Mouse (Mus musculus) layer of hippocampus, postnatal 25 days (tissue): Measurements from ENCODE around the gene Gm19668. TPM values are rescaled to one million over a fixed set of nuclear protein-coding genes. Genes with fewer than 3 reads are reported as not detected.
"Not testable (repeated sequence)": the region's sequence is repeated elsewhere in the genome, so short reads cannot be mapped to it uniquely, and the experiment has no call there.

Source experiments
- DNase-seq, 2 experiments: peaks; one replicate each; pipeline ENCODE4 v3.0.0; 2022; ENCODE audit warnings: mixed read lengths in 2 of 2, low spot score in 1 of 2; ENCODE audit errors: extremely low spot score in 1 of 2
- total RNA-seq, 2 experiments: library from RNA; stranded (reverse); gene quantifications; 2 replicates each; pipeline ENCODE4 v1.2.3; 2021

The Gm19668 gene
- total RNA-seq, 2 experiments from 2014 or later, result not detected

DNA sequence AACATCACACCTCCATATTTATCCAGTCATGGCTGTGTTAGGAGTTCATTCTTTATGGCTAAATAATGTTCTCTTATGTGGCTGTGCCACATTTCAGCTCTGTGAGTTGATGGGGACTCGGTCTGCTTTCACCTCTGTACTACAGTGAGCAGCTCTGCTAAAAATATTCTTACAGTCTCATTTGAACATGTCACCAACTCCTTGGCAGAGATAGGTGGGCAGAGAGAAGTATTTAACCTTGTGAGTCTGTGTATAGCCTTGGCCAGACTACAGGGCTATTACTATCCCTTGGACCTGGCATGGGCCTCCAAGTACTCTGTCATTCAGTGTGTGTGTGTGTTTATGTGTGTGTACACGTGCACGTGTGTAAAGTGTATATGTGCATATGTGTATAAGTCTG, 26.8 kb downstream of the Gm19668 start:
- DNase-seq, result not testable (repeated sequence)

DNA sequence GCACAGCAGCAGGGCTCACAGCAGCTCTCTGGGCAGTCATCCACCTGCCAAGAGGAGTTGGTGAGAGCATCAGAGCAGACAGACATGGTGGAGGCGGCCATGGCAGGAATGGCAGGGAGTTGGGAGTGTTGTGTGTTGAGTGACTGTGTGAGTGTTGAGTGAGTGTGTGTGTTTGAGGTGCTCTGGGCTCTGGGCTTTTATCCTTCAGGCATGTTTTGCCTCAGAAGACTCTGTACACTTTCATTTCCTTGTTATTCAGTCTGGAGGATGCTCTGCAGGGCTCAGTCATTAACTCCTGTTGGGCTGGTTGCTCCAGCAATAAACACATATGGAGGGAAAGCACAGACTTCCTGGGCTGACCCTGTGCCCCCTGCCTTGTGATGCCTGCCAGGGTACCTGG, 27.7 kb downstream of the Gm19668 start, which contains the start of gene Gm3238:
TSS of gene Gm3238 (minus strand) at position 101 of the 400 bp plus-strand sequence.
- not testable (repeated sequence) for DNase-seq

DNA sequence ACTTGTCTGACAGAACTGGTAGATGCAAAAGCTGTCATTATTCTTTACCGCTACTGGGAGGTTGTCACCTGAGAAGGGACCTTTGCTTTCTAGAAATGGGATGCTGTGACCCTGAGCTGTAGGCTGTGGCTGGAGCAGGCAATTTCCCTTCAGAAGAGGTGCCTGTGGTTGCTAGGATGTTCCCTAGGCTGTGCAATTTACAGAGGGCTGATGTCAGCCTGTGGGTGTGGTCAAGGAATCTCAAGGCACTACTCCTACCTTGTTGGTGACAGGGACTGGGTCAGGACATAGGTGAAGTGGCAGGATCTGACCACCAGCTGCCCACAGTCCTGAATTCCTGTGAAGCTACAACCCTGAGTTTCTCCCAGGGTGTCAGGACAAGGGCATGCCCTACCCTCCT, 29.2 kb downstream of the Gm19668 start:
- DNase-seq, result no peak

DNA sequence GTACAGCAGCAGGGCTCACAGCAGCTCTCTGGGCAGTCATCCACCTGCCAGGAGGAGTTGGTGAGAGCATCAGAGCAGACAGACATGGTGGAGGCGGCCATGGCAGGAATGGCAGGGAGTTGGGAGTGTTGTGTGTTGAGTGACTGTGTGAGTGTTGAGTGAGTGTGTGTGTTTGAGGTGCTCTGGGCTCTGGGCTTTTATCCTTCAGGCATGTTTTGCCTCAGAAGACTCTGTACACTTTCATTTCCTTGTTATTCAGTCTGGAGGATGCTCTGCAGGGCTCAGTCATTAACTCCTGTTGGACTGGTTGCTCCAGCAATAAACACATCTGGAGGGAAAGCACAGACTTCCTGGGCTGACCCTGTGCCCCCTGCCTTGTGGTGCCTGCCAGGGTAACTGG, 39.4 kb downstream of the Gm19668 start, which contains the start of gene Gm3233:
TSS of gene Gm3233 (minus strand) at position 101 of the 400 bp plus-strand sequence.
- not testable (repeated sequence) for DNase-seq

DNA sequence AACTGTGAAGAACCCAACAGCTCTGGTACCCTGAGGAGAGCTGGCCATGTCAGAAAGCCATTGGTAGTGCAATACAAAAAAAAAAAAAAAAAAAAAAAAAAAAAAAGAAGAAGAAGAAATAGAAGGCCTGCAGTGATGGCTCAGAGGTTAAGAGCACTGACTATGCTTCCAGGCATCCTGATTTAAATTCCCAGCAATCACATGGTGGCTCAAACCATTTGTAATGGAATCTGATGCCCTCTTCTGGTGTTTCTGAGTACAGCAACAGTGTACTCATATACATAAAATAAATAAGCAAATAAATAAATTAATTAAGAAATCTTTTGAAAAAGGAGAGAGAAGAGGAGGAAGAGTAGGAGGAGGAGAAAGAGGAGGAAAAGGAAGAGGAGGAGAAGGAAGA, 45.5 kb downstream of the Gm19668 start:
- DNase-seq, result no peak

DNA sequence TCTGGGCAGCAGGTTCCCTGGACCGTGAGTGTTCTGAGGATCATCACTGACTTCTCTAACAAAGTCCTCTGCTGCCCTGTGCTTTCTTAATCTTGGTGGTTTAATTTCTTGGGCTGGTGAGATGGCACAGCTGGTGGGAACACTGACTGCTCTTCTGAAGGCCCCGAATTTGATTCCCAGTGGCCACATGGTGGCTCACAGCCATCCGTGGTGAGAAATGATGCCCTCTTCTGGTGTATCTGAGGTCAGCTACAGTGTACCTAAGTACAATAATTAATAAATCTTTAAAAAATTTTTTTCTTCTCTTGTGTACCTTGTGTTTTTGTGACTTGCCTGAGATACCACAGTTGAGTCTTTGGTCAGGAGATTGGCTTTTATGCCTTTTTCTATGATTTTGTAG, 46.6 kb downstream of the Gm19668 start:
- not testable (repeated sequence) for DNase-seq

DNA sequence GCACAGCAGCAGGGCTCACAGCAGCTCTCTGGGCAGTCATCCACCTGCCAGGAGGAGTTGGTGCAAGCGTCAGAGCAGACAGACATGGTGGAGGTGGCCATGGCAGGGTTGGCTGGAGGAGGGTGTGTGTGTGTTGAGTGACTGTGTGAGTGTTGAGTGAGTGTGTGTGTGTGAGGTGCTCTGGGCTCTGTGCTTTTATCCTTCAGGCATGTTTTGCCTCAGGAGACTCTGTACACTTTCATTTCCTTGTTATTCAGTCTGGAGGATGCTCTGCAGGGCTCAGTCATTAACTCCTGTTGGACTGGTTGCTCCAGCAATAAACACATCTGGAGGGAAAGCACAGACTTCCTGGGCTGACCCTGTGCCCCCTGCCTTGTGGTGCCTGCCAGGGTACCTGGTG, 47.7 kb downstream of the Gm19668 start, which contains the start of gene Gm9736:
TSS of gene Gm9736 (minus strand) at position 101 of the 400 bp plus-strand sequence.
- DNase-seq, result not testable (repeated sequence)

DNA sequence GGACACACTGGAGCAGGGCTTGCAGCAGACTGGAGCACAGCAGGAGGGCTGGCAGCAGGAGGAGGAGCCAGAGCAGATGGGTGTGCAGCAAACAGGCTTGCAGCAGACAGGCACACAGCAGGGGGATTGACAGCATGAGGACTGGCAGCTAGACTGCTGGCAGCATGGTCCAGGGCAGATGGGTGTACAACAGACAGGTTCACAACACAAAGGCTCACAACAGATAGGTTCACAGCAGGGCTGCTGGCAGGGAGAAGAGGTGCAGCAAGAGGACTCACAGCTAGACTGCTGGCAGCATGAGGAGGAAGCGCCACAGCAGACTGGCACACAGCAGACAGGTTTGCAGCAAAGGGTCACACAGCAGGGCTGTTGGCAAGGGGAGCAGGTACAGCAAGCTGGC, 48.2 kb downstream of the Gm19668 start:
- not testable (repeated sequence) for DNase-seq

Other genes with a start within 250 kb of the Gm19668 start
- 10 to 100 TPM; 68.2 to 69.4 TPM for gene Pttg1ip, start 217.4 kb downstream of the Gm19668 start, total RNA-seq
- 100 to 1,000 TPM; 116 to 128 TPM for gene Sumo3, start 193.0 kb downstream of the Gm19668 start, total RNA-seq
- gene Gm49325, start 192.9 kb downstream of the Gm19668 start, total RNA-seq, result 10 to 100 TPM; 29.0 to 29.8 TPM
- gene Ube2g2, start 176.9 kb downstream of the Gm19668 start, total RNA-seq, result 10 to 100 TPM; 69.8 to 88.4 TPM
- gene Tspear, start 112.6 kb downstream of the Gm19668 start, total RNA-seq, result not detected
- gene Gm19402, start 108.4 kb downstream of the Gm19668 start, total RNA-seq, result not detected
- gene Gm9508, start 101.9 kb downstream of the Gm19668 start, total RNA-seq, result not detected
- gene Gm10272, start 92.5 kb downstream of the Gm19668 start, total RNA-seq, result not detected
- gene Gm10024, start 87.7 kb downstream of the Gm19668 start, total RNA-seq, result not detected
- not detected for gene Gm10142, start 83.3 kb downstream of the Gm19668 start, total RNA-seq
- gene Krtap12-1, start 78.5 kb downstream of the Gm19668 start, total RNA-seq, result not detected
- not detected for gene Gm10100, start 72.6 kb downstream of the Gm19668 start, total RNA-seq
- gene Gm18596, start 56.5 kb downstream of the Gm19668 start, total RNA-seq, result not detected
- not detected for gene Gm9736, start 47.8 kb downstream of the Gm19668 start, total RNA-seq
- not detected for gene Gm3233, start 39.5 kb downstream of the Gm19668 start, total RNA-seq
- gene Gm3238, start 27.8 kb downstream of the Gm19668 start, total RNA-seq, result not detected
- not detected for gene Gm7138, start 22.2 kb downstream of the Gm19668 start, total RNA-seq
- not detected for gene Gm3250, start 16.6 kb downstream of the Gm19668 start, total RNA-seq
- gene Gm7137, start 10.9 kb downstream of the Gm19668 start, total RNA-seq, result not detected
- gene Gm9639, start 4.1 kb downstream of the Gm19668 start, total RNA-seq, result not detected
- not detected for gene Gm9507, start 12.7 kb upstream of the Gm19668 start, total RNA-seq
- not detected for gene Gm2696, start 15.5 kb upstream of the Gm19668 start, total RNA-seq
- not detected for gene Krtap10-4, start 28.0 kb upstream of the Gm19668 start, total RNA-seq
- gene Krtap10-10, start 36.8 kb upstream of the Gm19668 start, total RNA-seq, result not detected
- not detected for gene Gm36176, start 47.7 kb upstream of the Gm19668 start, total RNA-seq
- gene Gm10318, start 53.7 kb upstream of the Gm19668 start, total RNA-seq, result not detected
- gene Gm3285, start 62.8 kb upstream of the Gm19668 start, total RNA-seq, result not detected
- gene Lrrc3, start 103.4 kb upstream of the Gm19668 start, total RNA-seq, result 1 to 10 TPM; 5.0 to 5.2 TPM
- 10 to 100 TPM; 33.2 to 40.4 TPM for gene Trpm2, start 171.4 kb upstream of the Gm19668 start, total RNA-seq
- gene 1810043G02Rik, start 179.4 kb upstream of the Gm19668 start, total RNA-seq, result 10 to 100 TPM; 31.3 to 39.8 TPM
- 100 to 1,000 TPM; 205 to 206 TPM for gene Pfkl, start 210.9 kb upstream of the Gm19668 start, total RNA-seq
- under 1 TPM in 1 of 2 experiments, not detected in 1; 0.22 TPM for gene Dnmt3l, start 242.8 kb upstream of the Gm19668 start, total RNA-seq
- gene Aire, start 244.5 kb upstream of the Gm19668 start, total RNA-seq, result under 1 TPM; 0.16 to 0.27 TPM